Mouse (Mus musculus) cortical plate, adult 2 months (tissue): ENCODE results near the gene Sh3bp5. TPM values are rescaled to one million over a fixed set of nuclear protein-coding genes. Genes with fewer than 3 reads are reported as not detected.

Experiments used
- H3K27ac ChIP-seq: fragments of 200-500 bp; 2 replicates; pipeline ENCODE4 v1.5.1; 2012; ENCODE audit warnings: low read length, control low read depth, inconsistent platforms; ENCODE audit not compliant: insufficient read depth
- H3K4me1 ChIP-seq: fragments of 200-500 bp; 2 replicates; pipeline ENCODE4 v1.6.1; 2011; ENCODE audit warnings: low read length; ENCODE audit not compliant: control insufficient read depth, insufficient read depth
- H3K4me3 ChIP-seq: fragments of 200-500 bp; 2 replicates; pipeline ENCODE4 v1.5.1; 2011; ENCODE audit warnings: mild to moderate bottlenecking, low read length, control low read depth; ENCODE audit not compliant: insufficient read depth
- CTCF ChIP-seq: fragments of 200-500 bp; IDR thresholded peaks from 2 replicates; pipeline ENCODE4 v1.5.1; 2011; ENCODE audit warnings: mild to moderate bottlenecking, control low read depth, low read length; ENCODE audit not compliant: insufficient read depth; ENCODE audit errors: extremely low read depth
- POLR2A ChIP-seq: fragments of 200-500 bp; IDR thresholded peaks from 2 replicates; pipeline ENCODE4 v1.6.1; 2011; ENCODE audit warnings: mild to moderate bottlenecking, low read length, control low read depth; ENCODE audit not compliant: insufficient read depth; ENCODE audit errors: extremely low read depth
- polyA plus RNA-seq: library from polyadenylated mRNA; depleted of rRNA; stranded (reverse); fragments of >200 nt; gene quantifications from 2 replicates; pipeline ENCODE4 v1.2.3, GENCODE M21; 2012

Sh3bp5 gene
- polyA plus RNA-seq, 1 experiment: 43.8 TPM

DNA sequence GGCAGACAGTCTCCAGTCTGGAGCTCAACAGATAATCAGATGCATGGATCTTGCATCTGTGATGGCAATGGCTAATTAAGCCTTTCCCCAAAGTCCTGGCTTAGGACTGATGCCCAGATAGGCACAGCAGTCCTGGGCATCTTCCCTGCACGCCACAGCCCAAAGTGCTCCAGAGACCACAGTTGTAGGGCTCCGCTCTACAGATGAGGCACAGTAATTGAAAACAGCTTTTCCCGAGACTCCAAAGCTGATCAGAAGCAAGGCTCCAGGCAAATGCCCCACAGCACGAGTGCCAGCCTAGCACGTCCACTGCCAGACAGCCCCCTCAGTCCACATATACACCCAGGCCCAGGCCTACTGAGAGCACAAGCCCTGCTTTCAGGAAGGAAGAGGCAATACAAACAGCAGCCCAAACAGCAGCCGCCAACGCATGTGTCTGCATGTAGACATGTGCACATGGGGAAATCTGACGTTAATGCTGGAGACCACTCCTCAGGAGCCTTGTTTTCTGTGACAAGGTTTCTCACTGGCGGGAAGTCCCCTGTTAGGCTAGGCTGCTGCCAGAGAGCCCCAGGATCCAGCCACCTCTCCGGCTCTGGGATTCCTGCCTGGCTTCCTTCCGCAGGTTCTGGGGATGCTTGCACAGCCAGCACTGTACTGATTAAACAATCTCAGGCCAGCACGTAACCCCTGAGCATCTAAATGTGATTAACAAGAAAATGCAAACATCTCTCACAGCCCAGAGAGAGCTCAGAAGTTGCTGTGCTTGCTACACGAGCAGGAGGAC is 47.6 kb downstream of the Sh3bp5 start:
- peak overlapping the region; percentile 13; the same call in 1 of the 2 replicates for H3K27ac ChIP-seq
- peaks cover 39% of the 10 kb centered on the region for H3K4me1 ChIP-seq
- no peak overlapping the region for H3K4me3 ChIP-seq
- TF ChIP-seq POLR2A (no peak), CTCF (no peak)

DNA sequence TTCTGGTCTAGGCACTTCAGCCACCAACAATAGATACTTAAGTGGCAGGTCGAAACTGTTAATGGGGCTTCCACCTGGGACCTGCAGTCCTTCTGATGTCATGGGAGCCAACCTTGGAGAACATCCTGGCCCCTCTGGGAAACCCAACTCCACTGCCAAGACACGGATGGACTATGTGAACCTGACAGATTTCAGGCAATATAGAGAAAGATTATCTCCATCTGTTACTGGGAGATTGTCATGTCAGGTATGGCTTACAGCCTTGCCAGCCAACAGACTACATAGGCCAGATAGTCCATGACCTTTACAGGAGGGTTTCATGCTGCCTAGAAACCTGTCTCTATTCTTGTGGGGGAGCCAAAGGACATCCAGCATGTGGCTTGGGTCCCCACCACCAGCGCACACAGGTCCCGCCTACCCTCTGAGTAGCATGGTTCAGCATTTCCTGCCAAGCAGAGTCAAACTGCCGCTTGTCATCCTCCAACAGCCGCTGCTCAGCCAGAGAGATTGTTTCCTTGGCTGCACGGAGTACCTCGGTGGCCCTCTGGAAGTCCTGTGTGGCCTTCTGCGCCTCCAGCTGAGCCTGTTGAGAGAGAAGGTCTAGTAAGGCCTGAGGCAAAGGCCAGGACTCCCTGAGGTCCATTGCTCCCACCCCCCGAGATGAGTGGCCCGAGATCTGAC is 48.4 kb downstream of the Sh3bp5 start:
- peak overlapping the region; percentile 26 for H3K27ac ChIP-seq
- peaks cover 37% of the 10 kb centered on the region for H3K4me1 ChIP-seq
- TF ChIP-seq CTCF: no peak
- TF ChIP-seq POLR2A: no peak
- H3K4me3 ChIP-seq: no peak overlapping the region

DNA sequence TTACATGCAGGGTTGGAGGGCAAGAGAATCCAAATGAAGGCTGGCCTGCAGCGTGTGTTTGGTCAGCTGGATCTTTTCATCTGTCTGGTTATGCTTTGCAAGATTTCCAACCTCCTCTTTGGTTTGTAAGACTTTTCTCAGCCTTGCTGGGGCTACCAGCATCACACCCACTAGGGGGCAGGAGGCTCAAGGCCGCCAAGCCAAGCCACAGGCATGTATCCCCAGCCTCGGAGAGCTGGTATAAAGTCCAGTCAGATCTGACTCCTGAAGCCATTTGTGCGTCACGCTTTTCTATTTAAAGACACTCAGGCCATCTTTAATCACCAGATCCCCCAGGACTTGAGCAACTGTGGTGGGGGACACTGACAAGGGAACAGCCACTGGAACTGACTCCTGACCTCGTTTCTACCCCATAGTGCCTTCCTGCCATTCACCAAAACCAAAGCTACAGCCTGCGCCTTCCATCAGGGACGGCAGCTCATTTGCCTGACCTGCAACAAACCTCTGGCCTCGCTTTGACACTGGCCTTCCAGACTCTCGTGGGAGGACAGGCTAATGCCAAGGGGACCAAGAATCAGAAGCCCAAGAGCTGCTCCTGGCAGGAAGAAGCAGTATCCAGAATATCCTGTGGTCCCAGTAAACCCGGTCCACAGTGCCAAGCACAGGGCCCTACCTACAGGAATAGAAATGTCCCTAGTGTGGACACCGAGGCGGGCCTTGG is 49.7 kb downstream of the Sh3bp5 start:
- Histone ChIP-seq H3K4me1 (peaks cover 30% of the 10 kb centered on the region), H3K27ac (no peak overlapping the region), H3K4me3 (no peak overlapping the region)
- no peak for TF ChIP-seq POLR2A
- TF ChIP-seq CTCF: peak; percentile 77

DNA sequence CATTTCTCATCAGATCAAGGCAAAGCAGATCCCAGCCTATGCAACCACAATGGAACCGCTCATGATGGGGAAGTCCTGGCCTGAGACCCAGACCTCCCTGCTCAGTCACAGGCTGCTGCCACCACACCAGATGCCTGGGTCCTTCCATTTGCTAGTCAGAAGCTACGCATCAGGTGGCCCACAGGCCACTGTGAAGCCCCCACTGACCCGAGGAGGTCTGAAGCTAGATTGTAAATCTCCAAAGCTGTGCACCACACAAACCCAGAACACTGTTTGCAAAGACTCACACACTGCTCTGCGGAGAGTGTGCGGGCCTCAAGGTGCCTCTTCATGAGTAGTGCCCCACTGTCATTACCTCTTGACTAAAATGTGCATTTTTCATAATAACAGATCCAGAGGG is 50.5 kb downstream of the Sh3bp5 start:
- Histone ChIP-seq H3K4me1 (peaks cover 30% of the 10 kb centered on the region), H3K27ac (no peak overlapping the region)
- no peak for TF ChIP-seq CTCF
- no peak for TF ChIP-seq POLR2A

DNA sequence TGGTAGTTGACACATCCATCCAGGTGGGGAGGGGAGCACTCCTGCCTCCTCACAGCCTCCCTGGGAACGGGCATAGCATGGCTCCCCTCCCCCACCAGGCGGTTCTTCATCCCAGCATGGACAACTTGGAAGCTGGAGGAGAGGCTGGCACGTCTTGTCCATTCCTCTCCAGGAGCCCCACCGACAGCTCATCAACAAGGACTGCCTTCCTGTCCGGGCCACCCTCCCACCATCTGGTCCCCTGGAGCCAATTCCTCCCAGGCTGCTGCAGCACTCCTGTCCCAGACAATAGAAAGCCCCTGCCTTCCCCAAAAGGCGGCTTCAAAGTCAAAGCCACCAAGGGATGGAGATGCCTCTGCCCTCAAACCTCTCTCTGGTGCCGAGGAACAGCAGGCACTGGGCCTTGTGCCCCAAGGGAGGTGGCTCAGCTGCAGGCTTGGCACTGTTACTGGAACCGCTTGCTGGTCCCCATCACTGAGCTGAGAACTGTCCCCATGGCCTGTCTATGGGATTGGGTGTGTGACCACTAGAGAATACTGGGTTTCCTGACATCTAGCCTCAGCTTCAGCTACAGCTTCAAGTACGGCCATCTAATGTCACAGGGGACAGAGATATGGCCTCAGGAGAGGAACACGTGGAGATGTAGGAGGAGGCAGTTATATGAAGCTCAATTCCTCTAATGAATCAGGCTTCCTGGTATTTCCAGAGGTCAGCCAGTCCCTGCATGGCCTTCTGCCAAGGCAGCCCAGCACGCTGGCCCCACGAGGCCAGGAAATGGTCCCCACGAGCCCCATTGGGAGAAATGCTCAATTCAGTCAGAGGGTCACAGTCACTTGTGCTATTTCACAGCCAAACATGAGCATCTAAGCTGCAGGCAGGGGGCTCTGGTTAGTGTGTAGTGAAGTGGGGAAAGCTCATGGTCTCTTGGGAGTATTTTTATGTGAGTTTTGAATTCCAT is 51.2 kb downstream of the Sh3bp5 start:
- peaks cover 30% of the 10 kb centered on the region for H3K4me1 ChIP-seq
- no peak for TF ChIP-seq CTCF
- no peak for TF ChIP-seq POLR2A
- peak overlapping the region; percentile 37 for H3K27ac ChIP-seq
- H3K4me3 ChIP-seq: no peak overlapping the region

More for the DNA sequence above, 50.5 kb downstream of the Sh3bp5 start:
- H3K4me3 ChIP-seq: no peak overlapping the region

DNA sequence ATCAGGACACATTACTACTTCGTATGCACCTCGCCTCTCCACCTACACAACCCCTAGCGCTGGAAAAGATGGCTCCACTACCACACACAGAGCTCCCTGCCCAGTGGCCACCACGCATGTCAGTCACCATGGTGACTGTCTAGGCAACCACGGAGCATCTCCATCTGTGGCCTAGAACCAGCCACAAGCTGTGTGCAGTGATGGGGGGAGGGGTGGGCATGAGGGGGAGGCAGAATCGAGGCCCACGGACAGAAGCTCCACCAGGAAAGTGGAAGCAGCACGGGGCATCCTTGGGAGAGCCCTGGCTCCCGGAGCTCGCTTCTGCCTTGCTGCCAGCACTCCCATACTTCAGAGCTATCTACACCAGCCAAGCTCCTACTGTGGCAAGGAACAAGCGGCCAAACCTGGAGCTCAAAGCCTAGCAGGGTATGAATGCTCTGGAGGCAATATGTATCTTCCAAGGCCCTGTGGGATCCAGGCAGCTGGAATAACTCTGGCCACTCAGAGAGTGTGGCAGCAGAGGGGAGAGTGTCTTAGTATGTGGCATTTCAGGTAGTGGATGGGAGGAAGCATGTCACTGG is 52.3 kb downstream of the Sh3bp5 start:
- Histone ChIP-seq H3K4me3 (no peak overlapping the region), H3K4me1 (peaks cover 25% of the 10 kb centered on the region), H3K27ac (peak overlapping the region; percentile 37; the same call in 1 of the 2 replicates)
- no peak; the same call in 1 of the 2 replicates for TF ChIP-seq POLR2A
- TF ChIP-seq CTCF: no peak

DNA sequence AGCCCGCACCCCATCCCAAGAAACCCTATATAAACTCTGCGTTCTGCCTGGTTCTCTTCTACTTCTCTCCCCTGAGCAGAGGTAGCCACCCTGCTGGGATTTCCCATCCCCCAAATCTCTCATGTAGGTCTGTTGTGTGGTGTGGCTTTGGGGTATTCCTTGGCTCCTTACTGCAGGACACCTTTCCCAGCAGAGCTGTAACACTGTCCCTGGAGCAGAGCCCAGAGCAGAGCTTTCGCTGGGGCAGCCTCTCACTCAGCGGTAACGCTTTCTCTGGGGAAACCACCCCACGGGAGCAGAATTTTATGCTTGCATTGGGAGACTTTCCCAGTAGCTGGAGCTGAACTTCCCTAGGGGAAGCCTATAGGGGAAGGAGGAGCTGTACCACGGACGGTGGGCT is 53.6 kb downstream of the Sh3bp5 start:
- H3K4me1 ChIP-seq: peaks cover 15% of the 10 kb centered on the region
- TF ChIP-seq POLR2A (no peak), CTCF (no peak)
- H3K27ac ChIP-seq: no peak overlapping the region
- H3K4me3 ChIP-seq: no peak overlapping the region

DNA sequence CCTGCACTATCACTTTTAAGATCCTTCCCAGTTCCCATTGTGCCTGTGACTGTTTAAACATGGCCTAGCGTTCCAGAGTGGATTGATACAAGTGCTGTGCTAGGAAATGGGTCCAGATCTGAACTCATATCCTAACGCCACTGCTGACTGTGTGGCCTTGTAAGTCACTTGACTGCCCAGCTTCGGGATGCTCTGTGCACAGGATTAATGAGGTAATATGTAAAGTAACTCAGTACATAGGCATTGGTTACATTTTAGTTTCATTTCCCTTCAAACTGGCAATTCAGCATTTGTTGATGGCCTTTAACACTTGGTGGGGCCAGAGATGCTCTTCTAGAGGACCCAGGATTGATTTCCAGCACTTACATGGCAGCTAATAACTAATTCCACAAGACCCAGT is 59.5 kb downstream of the Sh3bp5 start:
- TF ChIP-seq POLR2A (no peak), CTCF (no peak)
- H3K4me3 ChIP-seq: no peak overlapping the region
- H3K27ac ChIP-seq: no peak overlapping the region
- no peaks in the 10 kb centered on the region; the same call in 1 of the 2 replicates for H3K4me1 ChIP-seq

DNA sequence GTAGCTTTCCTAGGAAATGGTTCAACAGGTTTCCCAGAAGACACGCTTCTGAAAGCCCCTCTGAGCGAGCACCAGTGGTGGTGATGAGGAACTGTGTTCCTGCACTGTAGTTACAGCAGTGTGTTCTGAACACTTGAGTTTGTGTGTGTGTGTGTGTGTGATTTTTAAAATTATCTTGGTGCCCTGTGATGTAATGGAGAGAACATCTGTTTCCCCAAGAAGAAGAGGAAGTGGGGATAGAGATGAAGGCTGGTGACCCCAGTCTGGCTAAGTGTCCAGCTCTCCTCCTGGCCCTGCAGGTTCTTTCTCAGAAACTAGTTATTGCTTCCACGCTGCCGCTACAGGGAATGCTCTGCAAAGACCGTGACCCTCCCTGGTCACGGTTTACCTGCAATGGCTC is 61.5 kb downstream of the Sh3bp5 start:
- H3K4me1 ChIP-seq: no peaks in the 10 kb centered on the region; the same call in 1 of the 2 replicates
- no peak overlapping the region for H3K4me3 ChIP-seq
- TF ChIP-seq CTCF: no peak
- no peak for TF ChIP-seq POLR2A
- no peak overlapping the region for H3K27ac ChIP-seq
